Mouse (Mus musculus) cerebellum, adult 9-10 months (tissue): Measurements from ENCODE around the gene Gtf2f2.
A peak's percentile ranks its signal among the peaks of the same experiment; 100 is the strongest.
"Not testable (repeated sequence)": the region's sequence is repeated elsewhere in the genome, so short reads cannot be mapped to it uniquely, and the experiment has no call there.

Source experiments
- DNase-seq: peaks from one replicate; pipeline ENCODE4 v3.0.0; 2022

Gtf2f2 gene

GRCm38 (mm10) chr14:75906931-75907330 is 103.7 kb downstream of the Gtf2f2 start:
- no peak for DNase-seq

- no peak for DNase-seq
Observed at GRCm38 (mm10) chr14:75904972-75905371, 105.7 kb downstream of the Gtf2f2 start.

- DNase-seq = no peak
Observed at GRCm38 (mm10) chr14:75903131-75903530, 107.5 kb downstream of the Gtf2f2 start.

- no peak for DNase-seq
Observed at GRCm38 (mm10) chr14:75902013-75902412, 108.7 kb downstream of the Gtf2f2 start.

GRCm38 (mm10) chr14:75900793-75901499 is 109.7 kb downstream of the Gtf2f2 start:
- no peak for DNase-seq

- DNase-seq = peak; percentile 86
Observed at GRCm38 (mm10) chr14:75899566-75899965, 111.1 kb downstream of the Gtf2f2 start.

GRCm38 (mm10) chr14:75892118-75892517 is 118.5 kb downstream of the Gtf2f2 start:
- DNase-seq = no peak

GRCm38 (mm10) chr14:75883873-75884272 is 126.8 kb downstream of the Gtf2f2 start:
- no peak for DNase-seq

GRCm38 (mm10) chr14:75883330-75883729 is 127.3 kb downstream of the Gtf2f2 start:
- no peak for DNase-seq

GRCm38 (mm10) chr14:75881856-75882255 is 128.8 kb downstream of the Gtf2f2 start:
- DNase-seq = no peak

GRCm38 (mm10) chr14:75878980-75879379 is 131.7 kb downstream of the Gtf2f2 start:
- no peak for DNase-seq

GRCm38 (mm10) chr14:75877297-75877696 is 133.4 kb downstream of the Gtf2f2 start:
- no peak for DNase-seq

- peak; percentile 78 for DNase-seq
Observed at GRCm38 (mm10) chr14:75876320-75877043, 134.2 kb downstream of the Gtf2f2 start.

GRCm38 (mm10) chr14:75873612-75874011 is 137.1 kb downstream of the Gtf2f2 start:
- DNase-seq = no peak

- DNase-seq = no peak
Observed at GRCm38 (mm10) chr14:75871750-75872149, 138.9 kb downstream of the Gtf2f2 start.

- DNase-seq = no peak
Observed at GRCm38 (mm10) chr14:75871111-75871510, 139.6 kb downstream of the Gtf2f2 start.

GRCm38 (mm10) chr14:75870631-75871030 is 140.0 kb downstream of the Gtf2f2 start:
- peak; percentile 25 for DNase-seq

- no peak for DNase-seq
Observed at GRCm38 (mm10) chr14:75869769-75870363, 140.8 kb downstream of the Gtf2f2 start.

GRCm38 (mm10) chr14:75868028-75868427 is 142.6 kb downstream of the Gtf2f2 start:
- DNase-seq = not testable (repeated sequence)

- DNase-seq = no peak
Observed at GRCm38 (mm10) chr14:75866706-75867333, 143.8 kb downstream of the Gtf2f2 start.

GRCm38 (mm10) chr14:75863549-75864409 is 146.9 kb downstream of the Gtf2f2 start:
- DNase-seq = no peak

GRCm38 (mm10) chr14:75862701-75863100 is 148.0 kb downstream of the Gtf2f2 start:
- no peak for DNase-seq
